Mouse (Mus musculus) layer of hippocampus, adult 2 months (tissue): Measurements from ENCODE around the gene Agbl4. TPM values are rescaled to one million over a fixed set of nuclear protein-coding genes. Genes with fewer than 3 reads are reported as not detected.
A peak's percentile ranks its signal among the peaks of the same experiment; 100 is the strongest.
"Not testable (repeated sequence)": the region's sequence is repeated elsewhere in the genome, so short reads cannot be mapped to it uniquely, and the experiment has no call there.

Experiments
- DNase-seq, 2 experiments: peaks; one replicate each; pipeline ENCODE4 v3.0.0; 2022; ENCODE audit warnings: low spot score in 2 of 2
- H3K27ac ChIP-seq: fragments of 200-600 bp; 2 replicates; pipeline ENCODE4 v1.8.1; 2022
- H3K4me3 ChIP-seq: fragments of 200-600 bp; 2 replicates; pipeline ENCODE4 v1.8.1; 2022; ENCODE audit warnings: mild to moderate bottlenecking
- CTCF ChIP-seq: fragments of 200-600 bp; conservative IDR thresholded peaks from 2 replicates; pipeline ENCODE4 v1.8.1; 2022; ENCODE audit warnings: antibody characterized with exemption, mild to moderate bottlenecking, moderate library complexity
- total RNA-seq, 2 experiments: library from RNA; stranded (reverse); gene quantifications; 2 replicates each; pipeline ENCODE4 v1.2.3; 2021

The Agbl4 gene
- total RNA-seq, 2 experiments from 2014 or later = 13.5 to 15.7 TPM

- DNase-seq = peak in 1 of 2 experiments; percentile 20
- no peak overlapping the region for H3K27ac ChIP-seq
- TF ChIP-seq CTCF = no peak
- no peak overlapping the region for H3K4me3 ChIP-seq
Measured at GRCm38 (mm10) chr4:111215191-111215762, 817.8 kb downstream of the Agbl4 start.

- H3K27ac ChIP-seq, DNase-seq, H3K4me3 ChIP-seq: not testable (repeated sequence)
Measured at GRCm38 (mm10) chr4:111219030-111219429, 821.6 kb downstream of the Agbl4 start.

- not testable (repeated sequence) for H3K27ac ChIP-seq, H3K4me3 ChIP-seq, DNase-seq
Measured at GRCm38 (mm10) chr4:111219543-111219942, 822.1 kb downstream of the Agbl4 start.

GRCm38 (mm10) chr4:111233849-111234248, 836.4 kb downstream of the Agbl4 start:
- TF ChIP-seq CTCF = no peak
- Histone ChIP-seq H3K4me3 (no peak overlapping the region), H3K27ac (no peak overlapping the region)
- DNase-seq = no peak

GRCm38 (mm10) chr4:111251917-111252316, 854.5 kb downstream of the Agbl4 start:
- DNase-seq = no peak
- Histone ChIP-seq H3K4me3 (no peak overlapping the region), H3K27ac (no peak overlapping the region)
- TF ChIP-seq CTCF = no peak

- no peak for TF ChIP-seq CTCF
- no peak for DNase-seq
- H3K27ac ChIP-seq = no peak overlapping the region
- H3K4me3 ChIP-seq = no peak overlapping the region
Measured at GRCm38 (mm10) chr4:111255499-111255898, 858.0 kb downstream of the Agbl4 start.

GRCm38 (mm10) chr4:111256931-111257330, 859.5 kb downstream of the Agbl4 start:
- TF ChIP-seq CTCF = peak; percentile 69
- DNase-seq = no peak
- Histone ChIP-seq H3K27ac (no peak overlapping the region), H3K4me3 (no peak overlapping the region)

GRCm38 (mm10) chr4:111280936-111281335, 883.5 kb downstream of the Agbl4 start:
- TF ChIP-seq CTCF = no peak
- DNase-seq = no peak
- Histone ChIP-seq H3K27ac (no peak overlapping the region), H3K4me3 (no peak overlapping the region)

- H3K4me3 ChIP-seq = no peak overlapping the region
- H3K27ac ChIP-seq = no peak overlapping the region
- TF ChIP-seq CTCF = no peak
- DNase-seq = peak in 1 of 2 experiments; percentile 8
Measured at GRCm38 (mm10) chr4:111281836-111282235, 884.4 kb downstream of the Agbl4 start.

GRCm38 (mm10) chr4:111284625-111285024, 887.2 kb downstream of the Agbl4 start:
- Histone ChIP-seq H3K4me3 (no peak overlapping the region), H3K27ac (no peak overlapping the region)
- DNase-seq = no peak
- no peak for TF ChIP-seq CTCF

- TF ChIP-seq CTCF = no peak
- DNase-seq = no peak
- H3K4me3 ChIP-seq = no peak overlapping the region
- no peak overlapping the region for H3K27ac ChIP-seq
Measured at GRCm38 (mm10) chr4:111294528-111295241, 897.2 kb downstream of the Agbl4 start.

GRCm38 (mm10) chr4:111306518-111306917, 909.1 kb downstream of the Agbl4 start:
- TF ChIP-seq CTCF = no peak
- peak; percentile 23 to 39 for DNase-seq
- Histone ChIP-seq H3K4me3 (no peak overlapping the region), H3K27ac (peak overlapping the region; percentile 62)

- H3K27ac ChIP-seq = peak overlapping the region; percentile 62
- no peak overlapping the region for H3K4me3 ChIP-seq
- peak in 1 of 2 experiments; percentile 14 for DNase-seq
- TF ChIP-seq CTCF = no peak; the same call in 1 of the 2 replicates
Measured at GRCm38 (mm10) chr4:111307166-111307565, 909.7 kb downstream of the Agbl4 start.

GRCm38 (mm10) chr4:111307633-111308032, 910.2 kb downstream of the Agbl4 start:
- peak in 1 of 2 experiments; percentile 21 for DNase-seq
- no peak for TF ChIP-seq CTCF
- Histone ChIP-seq H3K27ac (peak overlapping the region; percentile 62), H3K4me3 (no peak overlapping the region)
